Mouse (Mus musculus): ENCODE measurements around the gene Abcg1.

GRCm38 (mm10) chr17:31074053-31074590, 16.6 kb downstream of the Abcg1 start:
- no peak for TF ChIP-seq POLR2A (IDR thresholded peaks at IDR 0.05; ENCODE audit: insufficient read depth, low read depth, low read length)
- no peak for TF ChIP-seq CTCF (IDR thresholded peaks at IDR 0.05; ENCODE audit: insufficient read depth, low read depth, low read length)

All from olfactory bulb, adult 2 months (tissue).